Mouse (Mus musculus): ENCODE data around the gene Uckl1.

The Uckl1 gene

GRCm38 (mm10) chr2:181589732-181590105, 5.0 kb upstream of the Uckl1 start:
- DNase-seq (ENCODE audit: low spot score): no peak

GRCm38 (mm10) chr2:181589011-181589731, 4.5 kb upstream of the Uckl1 start:
- no peak for DNase-seq (ENCODE audit: low spot score)

GRCm38 (mm10) chr2:181588229-181588780, 3.6 kb upstream of the Uckl1 start:
- DNase-seq (ENCODE audit: low spot score): no peak

- DNase-seq (ENCODE audit: low spot score): no peak
Measured at GRCm38 (mm10) chr2:181587796-181588195, 3.1 kb upstream of the Uckl1 start.

- DNase-seq (ENCODE audit: low spot score): no peak
Measured at GRCm38 (mm10) chr2:181586124-181586523, 1.4 kb upstream of the Uckl1 start.

GRCm38 (mm10) chr2:181585506-181585905, 814 bp upstream of the Uckl1 start:
- no peak for DNase-seq (ENCODE audit: low spot score)

- DNase-seq (ENCODE audit: low spot score): no peak
Measured at GRCm38 (mm10) chr2:181583460-181584257, 1.0 kb downstream of the Uckl1 start.

GRCm38 (mm10) chr2:181582939-181583338, 1.8 kb downstream of the Uckl1 start:
- no peak for DNase-seq (ENCODE audit: low spot score)

- DNase-seq (ENCODE audit: low spot score): no peak
Measured at GRCm38 (mm10) chr2:181582358-181582757, 2.3 kb downstream of the Uckl1 start.

GRCm38 (mm10) chr2:181581402-181582120, 3.1 kb downstream of the Uckl1 start:
- DNase-seq (ENCODE audit: low spot score): no peak

GRCm38 (mm10) chr2:181581016-181581401, 3.7 kb downstream of the Uckl1 start:
- no peak for DNase-seq (ENCODE audit: low spot score)

GRCm38 (mm10) chr2:181580131-181580772, 4.4 kb downstream of the Uckl1 start:
- DNase-seq (ENCODE audit: low spot score): no peak

- DNase-seq (ENCODE audit: low spot score): no peak
Measured at GRCm38 (mm10) chr2:181579681-181580080, 5.0 kb downstream of the Uckl1 start.

- DNase-seq (ENCODE audit: low spot score): no peak
Measured at GRCm38 (mm10) chr2:181578790-181579618, 5.7 kb downstream of the Uckl1 start.

GRCm38 (mm10) chr2:181577981-181578581, 6.6 kb downstream of the Uckl1 start:
- DNase-seq (ENCODE audit: low spot score): no peak

GRCm38 (mm10) chr2:181577126-181577525, 7.6 kb downstream of the Uckl1 start:
- DNase-seq (ENCODE audit: low spot score): no peak

- DNase-seq (ENCODE audit: low spot score): no peak
Measured at GRCm38 (mm10) chr2:181576613-181577012, 8.1 kb downstream of the Uckl1 start.

- no peak for DNase-seq (ENCODE audit: low spot score)
Measured at GRCm38 (mm10) chr2:181574921-181575545, 9.7 kb downstream of the Uckl1 start.

- no peak for DNase-seq (ENCODE audit: low spot score)
Measured at GRCm38 (mm10) chr2:181573961-181574360, 10.7 kb downstream of the Uckl1 start.
